ENCODE assay signal across 8 mouse cellular contexts in the genomic region with DNA sequence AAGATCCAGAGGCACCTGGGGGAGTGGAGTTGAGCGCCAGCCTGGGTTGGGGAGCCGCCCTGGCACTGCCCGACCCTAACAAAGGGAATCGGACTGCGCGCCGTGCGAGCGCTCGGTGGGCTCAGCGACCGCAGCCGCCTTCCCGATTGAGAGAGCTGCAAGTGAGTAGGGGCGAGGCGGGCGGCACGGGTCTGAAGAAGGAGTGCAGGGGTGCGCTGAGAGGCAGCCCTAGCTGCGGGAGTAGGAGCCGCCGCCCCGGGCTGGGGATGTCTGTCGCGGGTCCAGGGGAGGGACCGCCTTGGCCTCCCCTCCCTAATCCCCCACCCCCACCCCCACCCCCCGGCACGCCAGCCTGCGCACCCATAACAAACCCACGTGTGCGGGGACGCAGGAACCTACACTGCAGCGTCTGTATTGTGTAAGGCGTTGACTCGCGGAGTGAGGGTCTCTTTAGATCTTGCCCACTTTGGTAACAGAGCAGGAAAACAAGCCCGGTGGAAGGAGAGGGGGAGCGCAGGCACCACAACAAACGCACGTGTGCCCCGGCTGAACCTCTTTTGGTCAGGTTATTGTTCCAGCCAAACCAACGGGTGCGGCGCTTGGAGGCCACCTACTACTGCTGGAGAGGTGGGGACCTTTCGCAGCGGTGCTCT. TPM values are rescaled to one million over a fixed set of nuclear protein-coding genes. Genes with fewer than 3 reads are reported as not detected.
A peak's percentile ranks its signal among the peaks of the same experiment; 100 is the strongest.
DNase-seq lines count a peak whose midpoint lies in the region; ATAC-seq and TF ChIP-seq lines count a peak whose summit lies in the region.

No protein-coding gene starts in this region.

- no peaks in the 10 kb centered on the region for H3K9me3 ChIP-seq in CH12.LX (replicated peaks; ENCODE audit: low read length)
- no peaks in the 10 kb centered on the region for H3K9me3 ChIP-seq in kidney, postnatal 0 days (replicated peaks; ENCODE audit: low read length)
- H3K9me3 ChIP-seq in lung, embryonic 15.5 days: no peaks in the 10 kb centered on the region

- peaks cover 3 to 37% of the 10 kb centered on the region in 2 experiments for H3K4me1 ChIP-seq in CH12.LX (ENCODE audit: control insufficient read depth in 1 of 2, insufficient read depth in 2 of 2)
- H3K4me1 ChIP-seq in kidney, postnatal 0 days (replicated peaks; ENCODE audit: insufficient read depth, low read length): peaks cover 12% of the 10 kb centered on the region; the same call in 1 of the 2 replicates
- peaks cover 42% of the 10 kb centered on the region for H3K4me1 ChIP-seq in lung, embryonic 15.5 days

- no peaks in the 10 kb centered on the region for H3K79me2 ChIP-seq in CH12.LX (replicated peaks; ENCODE audit: control insufficient read depth, extremely low read depth, insufficient read depth, poor library complexity, severe bottlenecking)

- TF ChIP-seq POLR2A in CH12.LX (IDR thresholded peaks at IDR 0.05; ENCODE audit: low read depth, low read length): no peak; the same call in 1 of the 2 replicates

- H3K4me3 ChIP-seq in CH12.LX (replicated peaks in 1 of 3; ENCODE audit: low read depth in 2 of 3, low read length in 2 of 3, poor library complexity in 1 of 3): peak overlapping the region; percentile 70 to 89 (median 74)
- H3K4me3 ChIP-seq in kidney, postnatal 0 days (replicated peaks; ENCODE audit: low read depth, low read length): peak overlapping the region; percentile 83
- peak overlapping the region; percentile 67 for H3K4me3 ChIP-seq in lung, embryonic 15.5 days

- peak; percentile 52 for DNase-seq in 3T3-L1 (ENCODE audit: low read depth, low spot score)
- DNase-seq in CH12.LX (ENCODE audit: extremely low read depth): no peak
- peak; percentile 76 for DNase-seq in embryo, embryonic 10.5 days (ENCODE audit: low spot score)
- DNase-seq in heart, adult 9 months (ENCODE audit: low spot score in 2 of 2): peak; percentile 32 to 44
- DNase-seq in kidney, postnatal 0 days (ENCODE audit: low spot score): peak; percentile 79
- DNase-seq in ovary, postnatal 36 days (ENCODE audit: low spot score): peak; percentile 64
- DNase-seq in urinary bladder, postnatal 4 days (ENCODE audit: low spot score in 2 of 2): peak; percentile 30 to 63

- no peak; the same call in 1 of the 2 replicates for TF ChIP-seq EP300 in CH12.LX (IDR thresholded peaks at IDR 0.05; ENCODE audit: low read length)

- peak overlapping the region; percentile 51 for H3K9ac ChIP-seq in CH12.LX (ENCODE audit: insufficient read depth, low read depth)
- H3K9ac ChIP-seq in kidney, postnatal 0 days (ENCODE audit: low read depth, low read length): peak overlapping the region; percentile 84
- peak overlapping the region; percentile 84 for H3K9ac ChIP-seq in lung, embryonic 15.5 days

- peaks cover 0 to 6% of the 10 kb centered on the region in 2 experiments for H3K36me3 ChIP-seq in CH12.LX (replicated peaks in 1 of 2; ENCODE audit: control insufficient read depth in 1 of 2, insufficient read depth in 1 of 2, low read length in 1 of 2)
- H3K36me3 ChIP-seq in kidney, postnatal 0 days (ENCODE audit: insufficient read depth, low read length): no peaks in the 10 kb centered on the region
- H3K36me3 ChIP-seq in lung, embryonic 15.5 days: no peaks in the 10 kb centered on the region

- no peaks in the 10 kb centered on the region for H3K27me3 ChIP-seq in CH12.LX (replicated peaks)
- H3K27me3 ChIP-seq in kidney, postnatal 0 days (ENCODE audit: insufficient read depth, low read length): no peaks in the 10 kb centered on the region
- no peaks in the 10 kb centered on the region for H3K27me3 ChIP-seq in lung, embryonic 15.5 days

- under 1% methylated on average over 45 of the region's 46 CpGs for WGBS in kidney, postnatal 0 days
- WGBS in lung, embryonic 15.5 days: under 1% methylated on average over 46 of the region's 46 CpGs

- in situ Hi-C loops in CH12.LX (cut with MboI; ENCODE audit: low pct_ligation_motif_present, low pct_unique_long_range_greater_than_20kb, low sequenced_read_pairs): loop anchor here (5.0 kb wide), 2 partner anchors 47 to 73 kb away; no protein-coding TSS in a partner anchor

- H3K4me2 ChIP-seq in CH12.LX (ENCODE audit: insufficient read depth, low read depth, poor library complexity, severe bottlenecking): peak overlapping the region; percentile 84
- H3K4me2 ChIP-seq in kidney, postnatal 0 days (ENCODE audit: low read length): peak overlapping the region; percentile 96
- peak overlapping the region; percentile 82 for H3K4me2 ChIP-seq in lung, embryonic 15.5 days

- no peak for TF ChIP-seq CTCF in CH12.LX (conservative IDR thresholded peaks at IDR 0.05 in 1 of 2, IDR thresholded peaks at IDR 0.05 in 1 of 2; ENCODE audit: low read depth in 2 of 2, low read length in 2 of 2)
- TF ChIP-seq CTCF in kidney, postnatal 0 days (IDR thresholded peaks at IDR 0.05; ENCODE audit: low read depth): no peak

- ATAC-seq in kidney, postnatal 0 days (replicated peaks; ENCODE audit: low FRiP score, low read depth): peak; percentile 68
- peak; percentile 64 for ATAC-seq in lung, embryonic 15.5 days (ENCODE audit: borderline replicate concordance, extremely low read depth, low FRiP score, low TSS enrichment)

- no peak for TF ChIP-seq RAD21 in CH12.LX (IDR thresholded peaks at IDR 0.05; ENCODE audit: low read depth, low read length)

- H3K27ac ChIP-seq in CH12.LX (ENCODE audit: insufficient read depth, low read depth): no peak overlapping the region
- H3K27ac ChIP-seq in kidney, postnatal 0 days: peak overlapping the region; percentile 87
- H3K27ac ChIP-seq in lung, embryonic 15.5 days: peak overlapping the region; percentile 94

- dilution Hi-C loops in CH12.LX (cut with MboI; ENCODE audit: extremely low pct_ligation_motif_present, extremely low pct_unique_long_range_greater_than_20kb, low sequenced_read_pairs): no loop called here

TF ChIP-seq in CH12.LX, 34 proteins besides CTCF, POLR2A, EP300 and RAD21:
- no peak for TF ChIP-seq KAT2A (IDR thresholded peaks at IDR 0.05; ENCODE audit: insufficient replicate concordance, low read length)
- TF ChIP-seq SIN3A (IDR thresholded peaks at IDR 0.05; ENCODE audit: low read length): peak; percentile 86
- peak; percentile 65; the same call in 1 of the 2 replicates for TF ChIP-seq MYC (IDR thresholded peaks at IDR 0.05; ENCODE audit: low read depth, low read length)
- TF ChIP-seq MAX (IDR thresholded peaks at IDR 0.05; ENCODE audit: low read length): peak; percentile 89
- no peak for TF ChIP-seq GABPA (IDR thresholded peaks at IDR 0.05; ENCODE audit: insufficient replicate concordance, low read depth, low read length)
- TF ChIP-seq NELFE (IDR thresholded peaks at IDR 0.05; ENCODE audit: low read depth, low read length): no peak
- no peak for TF ChIP-seq SMC3 (IDR thresholded peaks at IDR 0.05; ENCODE audit: low read depth, low read length)
- peak; percentile 34; the same call in 1 of the 2 replicates for TF ChIP-seq UBTF (IDR thresholded peaks at IDR 0.05; ENCODE audit: low read depth, low read length)
- TF ChIP-seq MXI1 (IDR thresholded peaks at IDR 0.05; ENCODE audit: low read depth, low read length): peak; percentile 98
- TF ChIP-seq ZC3H11A (IDR thresholded peaks at IDR 0.05; ENCODE audit: low read depth, low read length): no peak

RNA-seq across cellular contexts. Expression of gene St6gal1, which starts 0.7 kb away (rescaled TPM):
- total RNA-seq in CH12.LX (2012; rRNA removed) (60.6 and 64.5 TPM in 2 replicates), CH12.LX (2014; rRNA removed) (56.8 and 67.8 TPM in 2 replicates)
- 156 and 168 TPM in 2 replicates for polyA plus RNA-seq in CH12.LX (2012; ENCODE audit: insufficient read length, low read depth)
- 24.5 and 28.6 TPM in 2 replicates for polyA plus RNA-seq in kidney, postnatal 0 days (2015; fragmentation: Nextera tagmentation; extraction: Ambion mirVana)
- 48.0 and 52.7 TPM in 2 replicates for polyA plus RNA-seq in lung, embryonic 15.5 days (2015; fragmentation: Nextera tagmentation; extraction: Ambion mirVana)
